Mouse (Mus musculus) olfactory bulb, adult 2 months (tissue): ENCODE results near the gene Lrmda.

Source experiments
- CTCF ChIP-seq: fragments of 200-500 bp; IDR thresholded peaks from 2 replicates; pipeline ENCODE4 v1.5.1; 2012; ENCODE audit warnings: low read depth, mild to moderate bottlenecking, low read length, moderate library complexity; ENCODE audit not compliant: insufficient read depth
- POLR2A ChIP-seq: fragments of 200-500 bp; IDR thresholded peaks from 2 replicates; pipeline ENCODE4 v1.6.1; 2012; ENCODE audit warnings: mild to moderate bottlenecking, low read depth, low read length, moderate library complexity; ENCODE audit not compliant: insufficient read depth

- TF ChIP-seq POLR2A (no peak), CTCF (no peak)
Observed at GRCm38 (mm10) chr14:22494866-22495265, 475.4 kb downstream of the Lrmda start.
